Mouse (Mus musculus) left cerebral cortex, postnatal 36 days (tissue): ENCODE results near the gene Tmem170b. TPM values are rescaled to one million over a fixed set of nuclear protein-coding genes. Genes with fewer than 3 reads are reported as not detected.

Experiments used
- DNase-seq, 2 experiments: peaks; one replicate each; pipeline ENCODE4 v3.0.0; 2021 to 2022; ENCODE audit warnings: low spot score in 2 of 2, mixed read lengths in 1 of 2
- intact Hi-C: fragments of 180-260 bp; cut with DNase I; formaldehyde crosslinking; loops from one replicate; pipeline ENCODE4 v1.15.1; 2025
- total RNA-seq, 2 experiments: library from RNA; stranded (reverse); gene quantifications; 2 replicates each; pipeline ENCODE4 v1.2.3; 2021

Gene Tmem170b
- total RNA-seq, 2 experiments from 2014 or later: 84.3 to 86.1 TPM

DNA sequence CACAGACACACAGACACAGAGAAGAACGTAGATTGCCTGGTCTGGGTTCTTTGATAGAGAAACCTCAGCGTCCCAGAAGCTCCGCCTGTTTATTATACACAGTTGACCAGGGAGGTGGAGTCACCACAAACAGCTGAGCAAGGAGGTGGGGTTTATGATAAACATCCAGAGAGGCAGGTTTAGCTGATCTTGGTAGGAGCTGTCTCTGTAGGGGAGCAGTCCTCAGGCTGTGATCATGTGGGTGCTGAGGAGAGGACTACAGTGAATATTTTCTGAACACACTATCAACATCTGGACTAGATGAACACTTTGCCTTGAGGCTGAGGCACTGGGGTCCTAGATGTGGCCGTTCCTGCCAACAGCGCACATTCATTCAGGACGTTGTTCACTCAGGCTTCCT lies 83.3 kb downstream of the Tmem170b start:
- no peak for DNase-seq
- intact Hi-C loops: no loop called here

DNA sequence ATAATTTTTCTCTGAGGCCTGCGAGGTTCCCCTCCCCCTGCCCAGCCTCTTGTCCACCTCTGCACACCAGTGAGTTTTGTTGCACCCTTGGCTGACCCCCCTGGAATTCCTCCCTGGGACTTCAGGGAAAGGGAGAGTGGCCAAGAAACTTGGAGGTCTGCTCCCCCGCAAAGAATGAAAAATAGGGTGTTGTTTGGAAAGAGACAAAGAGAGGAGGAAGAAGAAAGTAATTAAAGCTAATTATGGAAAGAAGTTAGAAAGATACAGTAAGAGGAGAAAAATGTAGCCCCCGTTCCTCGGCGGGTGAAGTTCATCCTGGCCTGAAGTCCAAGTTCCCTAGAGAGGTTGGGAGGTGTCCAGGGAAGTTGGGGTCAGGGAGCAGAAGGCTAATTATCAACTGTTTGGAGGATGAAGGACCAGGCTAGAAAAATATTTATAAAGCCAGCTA lies 83.9 kb downstream of the Tmem170b start:
- intact Hi-C loops: no loop called here
- DNase-seq: no peak

Other genes starting within 250 kb of the Tmem170b start
- 1 to 10 TPM; 7.5 to 7.9 TPM for gene Nedd9, start 118.5 kb upstream of the Tmem170b start, total RNA-seq
- under 1 TPM; 0.16 to 0.59 TPM for gene Adtrp, start 241.8 kb downstream of the Tmem170b start, total RNA-seq